Mouse (Mus musculus): ENCODE results near the gene Gm43191. TPM values are rescaled to one million over a fixed set of nuclear protein-coding genes. Genes with fewer than 3 reads are reported as not detected.

The Gm43191 gene
- polyA plus RNA-seq, 1 experiment: not detected

DNA sequence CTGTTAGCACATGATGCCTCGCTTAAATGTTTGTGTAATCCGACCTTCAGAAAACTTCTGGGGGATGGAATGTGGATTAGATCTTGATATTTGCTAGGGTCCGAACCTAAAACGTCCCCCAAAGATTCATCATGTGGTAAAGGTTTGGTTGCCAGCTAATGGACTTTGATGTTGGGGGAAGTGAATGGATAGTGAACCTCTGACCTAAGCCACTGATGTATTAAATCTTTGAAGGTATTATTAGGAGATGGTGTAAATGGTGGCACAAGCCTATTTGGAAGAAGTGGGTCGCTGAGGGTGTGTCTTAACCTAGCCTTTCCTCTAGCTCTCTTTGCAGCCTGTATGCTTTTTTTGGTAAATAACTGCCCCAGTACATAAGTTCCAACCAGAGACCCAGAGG is 32.0 kb upstream of the Gm43191 start:
- H3K27ac ChIP-seq (ENCODE audit: insufficient read depth, low read depth, low read length): peak overlapping the region; percentile 93
- no peaks in the 10 kb centered on the region for H3K27me3 ChIP-seq (replicated peaks; ENCODE audit: control insufficient read depth, insufficient read depth, low read length)
- peak; percentile 69 for DNase-seq
- peak overlapping the region; percentile 93; the same call in 1 of the 2 replicates for H3K4me3 ChIP-seq (ENCODE audit: insufficient read depth, low read depth, low read length)
- no peak for TF ChIP-seq CTCF (conservative IDR thresholded peaks at IDR 0.05; ENCODE audit: insufficient read depth, insufficient read length, low read depth, low read length)
- no peak for TF ChIP-seq POLR2A (IDR thresholded peaks at IDR 0.05; ENCODE audit: low read depth, low read length)
- 12% methylated on average over 5 of the region's 5 CpGs for WGBS
- H3K4me1 ChIP-seq (ENCODE audit: control insufficient read depth, insufficient read depth, low read length): peaks cover 14% of the 10 kb centered on the region; the same call in 1 of the 2 replicates
- no peaks in the 10 kb centered on the region for H3K36me3 ChIP-seq (ENCODE audit: control insufficient read depth, insufficient read depth, low read length)

DNA sequence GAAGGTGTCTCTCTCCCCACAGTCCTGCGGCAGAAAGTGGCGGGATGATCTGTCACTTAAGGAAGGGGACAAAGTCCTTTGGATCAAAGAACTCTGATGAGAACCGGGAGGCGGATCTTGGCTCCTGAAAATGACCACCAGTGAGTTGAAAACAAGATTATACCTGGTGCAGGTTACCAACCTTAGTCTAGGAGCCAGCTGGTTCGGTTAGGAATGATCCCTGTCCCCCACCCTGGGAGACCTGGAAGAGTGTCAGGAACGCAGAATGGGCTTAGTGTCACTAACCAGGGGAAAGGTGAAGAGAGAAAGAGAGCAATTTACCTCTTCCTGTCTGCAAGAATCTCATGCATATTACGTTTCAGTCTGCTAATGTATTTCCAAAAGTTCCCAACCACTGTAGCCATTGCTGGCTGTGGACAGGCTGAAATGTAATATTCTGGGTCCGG is 31.4 kb upstream of the Gm43191 start, which contains the start of gene Slc35a3:
Slc35a3 (minus strand) TSS at position 396 of the 446 bp plus-strand sequence.
- DNase-seq: peak; percentile 89
- Histone ChIP-seq H3K36me3 (ENCODE audit: control insufficient read depth, insufficient read depth, low read length) (no peaks in the 10 kb centered on the region), H3K4me3 (ENCODE audit: insufficient read depth, low read depth, low read length) (peak within 1 kb of the TSS; percentile 93), H3K27ac (ENCODE audit: insufficient read depth, low read depth, low read length) (peak within 1 kb of the TSS; percentile 93), H3K27me3 (replicated peaks; ENCODE audit: control insufficient read depth, insufficient read depth, low read length) (no peaks in the 10 kb centered on the region), H3K4me1 (ENCODE audit: control insufficient read depth, insufficient read depth, low read length) (peaks cover 14% of the 10 kb centered on the region; the same call in 1 of the 2 replicates)
- TF ChIP-seq CTCF (conservative IDR thresholded peaks at IDR 0.05; ENCODE audit: insufficient read depth, insufficient read length, low read depth, low read length): no peak
- no peak for TF ChIP-seq POLR2A (IDR thresholded peaks at IDR 0.05; ENCODE audit: low read depth, low read length)
- WGBS: 1% methylated on average over 8 of the region's 8 CpGs

DNA sequence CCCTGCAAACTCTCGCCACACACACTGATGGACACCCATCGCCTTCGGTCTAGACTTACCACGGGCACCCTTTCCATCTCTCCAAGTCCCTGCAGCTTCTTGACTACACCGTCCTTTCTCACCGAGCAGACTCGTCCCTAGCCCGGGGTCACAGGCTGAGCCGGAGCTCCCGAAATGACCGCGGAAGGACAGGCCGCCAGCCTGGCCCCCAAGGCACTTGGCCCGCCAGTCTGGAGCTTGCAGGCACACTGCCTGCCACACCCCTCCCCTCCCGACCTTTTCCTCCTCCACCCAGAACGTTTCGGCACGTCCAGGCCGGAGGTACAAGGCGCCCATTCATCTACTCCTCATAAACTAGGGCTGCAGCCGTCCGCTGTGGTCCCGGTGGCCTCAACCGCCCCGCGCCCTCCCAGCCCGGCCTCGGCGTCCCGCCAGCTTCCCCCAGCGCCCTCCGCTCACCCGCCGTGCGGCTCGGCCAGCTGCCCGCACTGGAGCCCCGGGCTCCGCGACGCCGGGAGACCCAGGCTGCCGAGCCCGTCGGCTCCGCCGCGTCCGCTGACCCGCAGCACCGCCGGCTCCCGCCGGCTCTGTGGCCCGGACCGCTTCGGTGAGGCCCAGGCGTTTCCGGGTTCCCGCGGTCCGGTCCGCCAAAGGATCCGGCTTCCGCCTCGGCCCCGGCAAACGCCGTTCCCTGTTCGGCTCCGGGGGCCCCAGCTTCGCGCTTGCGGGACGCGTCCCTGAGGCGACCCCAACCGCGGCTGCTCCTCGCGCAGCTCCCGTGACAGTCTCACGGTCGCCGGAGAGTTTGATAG is 30.8 kb upstream of the Gm43191 start:
- H3K36me3 ChIP-seq (ENCODE audit: control insufficient read depth, insufficient read depth, low read length): no peaks in the 10 kb centered on the region
- H3K4me1 ChIP-seq (ENCODE audit: control insufficient read depth, insufficient read depth, low read length): peaks cover 14% of the 10 kb centered on the region; the same call in 1 of the 2 replicates
- DNase-seq: peak; percentile 82
- no peaks in the 10 kb centered on the region for H3K27me3 ChIP-seq (replicated peaks; ENCODE audit: control insufficient read depth, insufficient read depth, low read length)
- peak overlapping the region; percentile 93 for H3K27ac ChIP-seq (ENCODE audit: insufficient read depth, low read depth, low read length)
- WGBS: under 1% methylated on average over 85 of the region's 85 CpGs
- TF ChIP-seq CTCF (conservative IDR thresholded peaks at IDR 0.05; ENCODE audit: insufficient read depth, insufficient read length, low read depth, low read length): no peak
- TF ChIP-seq POLR2A (IDR thresholded peaks at IDR 0.05; ENCODE audit: low read depth, low read length): no peak
- H3K4me3 ChIP-seq (ENCODE audit: insufficient read depth, low read depth, low read length): peak overlapping the region; percentile 93

DNA sequence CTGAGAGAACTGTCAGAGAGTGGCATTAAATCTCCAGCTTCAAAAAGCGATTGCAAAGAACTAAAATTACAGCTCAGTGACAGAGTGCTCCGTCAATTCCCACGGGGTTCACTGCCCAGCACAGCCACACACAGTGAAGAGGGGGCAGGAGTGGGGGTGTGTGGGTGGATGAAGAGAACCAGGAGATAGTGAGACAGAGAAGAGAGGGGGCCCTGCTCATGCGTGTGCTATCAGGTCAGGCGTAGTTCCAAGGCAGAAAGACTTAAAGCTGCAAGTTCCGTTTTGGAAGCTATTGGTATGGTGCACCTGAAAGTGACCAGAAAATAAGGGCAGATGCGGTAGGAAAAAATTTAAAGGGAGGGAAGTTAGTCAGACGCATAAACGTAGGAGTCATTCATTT is 29.9 kb upstream of the Gm43191 start:
- Histone ChIP-seq H3K4me3 (ENCODE audit: insufficient read depth, low read depth, low read length) (peak overlapping the region; percentile 33), H3K27ac (ENCODE audit: insufficient read depth, low read depth, low read length) (no peak overlapping the region), H3K36me3 (ENCODE audit: control insufficient read depth, insufficient read depth, low read length) (no peaks in the 10 kb centered on the region), H3K4me1 (ENCODE audit: control insufficient read depth, insufficient read depth, low read length) (peaks cover 14% of the 10 kb centered on the region; the same call in 1 of the 2 replicates), H3K27me3 (replicated peaks; ENCODE audit: control insufficient read depth, insufficient read depth, low read length) (no peaks in the 10 kb centered on the region)
- TF ChIP-seq POLR2A (IDR thresholded peaks at IDR 0.05; ENCODE audit: low read depth, low read length) (no peak), CTCF (conservative IDR thresholded peaks at IDR 0.05; ENCODE audit: insufficient read depth, insufficient read length, low read depth, low read length) (no peak)
- no peak for DNase-seq
- WGBS: 18% methylated on average over 9 of the region's 9 CpGs

DNA sequence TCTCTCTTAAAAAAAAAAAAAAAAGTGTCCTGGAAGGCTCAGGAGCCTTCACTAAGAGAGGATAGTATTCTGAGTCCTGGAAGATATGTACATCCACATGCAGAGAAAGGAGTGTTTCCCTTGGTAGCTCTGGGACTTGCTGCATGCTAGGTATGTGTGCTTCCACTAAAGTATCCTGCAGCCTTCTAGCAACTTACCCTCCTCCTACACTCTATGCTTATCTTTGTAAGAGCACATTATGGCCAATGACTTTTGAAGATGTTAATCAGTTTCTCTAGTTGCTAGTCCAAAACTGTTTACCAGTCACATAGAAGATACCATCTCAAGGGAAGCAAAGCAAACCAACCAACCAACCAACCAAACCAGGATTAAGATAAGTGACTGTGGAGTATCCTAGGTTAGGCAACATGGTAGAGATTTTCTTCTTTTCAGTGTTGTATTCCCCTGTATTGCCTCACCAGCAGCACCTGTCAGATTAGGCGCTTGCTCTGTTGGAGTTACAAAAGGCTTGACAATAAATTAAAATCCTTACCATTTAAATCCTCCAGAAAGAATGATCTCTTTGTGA is 24.7 kb upstream of the Gm43191 start:
- WGBS: 84% methylated on average over 1 of the region's 1 CpGs

DNA sequence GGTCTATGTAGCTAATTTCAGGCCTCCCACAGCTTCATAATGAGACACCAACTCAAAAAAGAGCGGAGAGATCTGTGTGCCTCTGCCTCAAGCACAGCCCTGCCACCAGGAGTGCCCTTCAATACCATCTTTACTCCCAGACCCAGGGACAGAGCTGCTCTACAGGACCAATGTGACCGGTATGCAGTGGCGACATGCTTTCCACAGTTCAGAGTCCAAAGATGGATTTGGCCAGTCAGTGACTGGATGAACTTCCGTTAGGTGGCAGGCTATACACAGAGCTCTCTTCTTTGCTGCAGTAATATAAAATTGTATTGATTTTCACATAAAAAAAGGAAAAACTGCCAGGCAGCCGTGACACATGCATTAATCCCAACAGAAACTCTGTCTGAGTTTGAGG is 22.8 kb upstream of the Gm43191 start:
- peak; percentile 56 for DNase-seq
- TF ChIP-seq CTCF (conservative IDR thresholded peaks at IDR 0.05; ENCODE audit: insufficient read depth, insufficient read length, low read depth, low read length) (no peak; the same call in 1 of the 2 replicates), POLR2A (IDR thresholded peaks at IDR 0.05; ENCODE audit: low read depth, low read length) (no peak)
- Histone ChIP-seq H3K27me3 (replicated peaks; ENCODE audit: control insufficient read depth, insufficient read depth, low read length) (no peaks in the 10 kb centered on the region), H3K4me1 (ENCODE audit: control insufficient read depth, insufficient read depth, low read length) (peaks cover 13% of the 10 kb centered on the region; the same call in 1 of the 2 replicates), H3K27ac (ENCODE audit: insufficient read depth, low read depth, low read length) (no peak overlapping the region), H3K4me3 (ENCODE audit: insufficient read depth, low read depth, low read length) (no peak overlapping the region), H3K36me3 (ENCODE audit: control insufficient read depth, insufficient read depth, low read length) (no peaks in the 10 kb centered on the region)
- 66% methylated on average over 5 of the region's 5 CpGs for WGBS

More for the DNA sequence above, 24.7 kb upstream of the Gm43191 start:
- Histone ChIP-seq H3K4me3 (ENCODE audit: insufficient read depth, low read depth, low read length) (no peak overlapping the region), H3K27me3 (replicated peaks; ENCODE audit: control insufficient read depth, insufficient read depth, low read length) (no peaks in the 10 kb centered on the region), H3K36me3 (ENCODE audit: control insufficient read depth, insufficient read depth, low read length) (no peaks in the 10 kb centered on the region), H3K27ac (ENCODE audit: insufficient read depth, low read depth, low read length) (no peak overlapping the region), H3K4me1 (ENCODE audit: control insufficient read depth, insufficient read depth, low read length) (peaks cover 18% of the 10 kb centered on the region; the same call in 1 of the 2 replicates)
- TF ChIP-seq POLR2A (IDR thresholded peaks at IDR 0.05; ENCODE audit: low read depth, low read length) (no peak), CTCF (conservative IDR thresholded peaks at IDR 0.05; ENCODE audit: insufficient read depth, insufficient read length, low read depth, low read length) (no peak)
- no peak for DNase-seq
